Mouse (Mus musculus) E14TG2a.4 (cell line): ENCODE measurements at regions not wholly inside any gene's neighbourhood (a gene's known extent, or its start where the extent isn't known, plus 50 kb on each side); places are given as distances from the start of the nearest gene placed in this dataset.
"Not testable (repeated sequence)": the region's sequence is repeated elsewhere in the genome, so short reads cannot be mapped to it uniquely, and the experiment has no call there.

Source experiments
- H3K27me3 ChIP-seq: 2 replicates; pipeline ENCODE4 v1.6.1; 2014; ENCODE audit warnings: low read length, control low read depth; ENCODE audit not compliant: insufficient read depth
- H3K36me3 ChIP-seq: 2 replicates; pipeline ENCODE4 v1.6.1; 2014; ENCODE audit warnings: low read length, control low read depth; ENCODE audit not compliant: insufficient read depth
- H3K4me1 ChIP-seq: replicated peaks from 2 replicates; pipeline ENCODE4 v1.6.1; 2014; ENCODE audit warnings: low read depth, low read length, control low read depth
- H3K4me3 ChIP-seq: replicated peaks from 2 replicates; pipeline ENCODE4 v1.5.1; 2014; ENCODE audit warnings: mild to moderate bottlenecking, low read length
- H3K9me3 ChIP-seq: 2 replicates; pipeline ENCODE4 v1.6.1; 2014; ENCODE audit warnings: low read length, control low read depth
- CTCF ChIP-seq: conservative IDR thresholded peaks from 2 replicates; pipeline ENCODE4 v1.5.1; 2014; ENCODE audit warnings: low read length
- NANOG ChIP-seq: IDR thresholded peaks from 2 replicates; pipeline ENCODE4 v1.6.1; 2014; ENCODE audit warnings: borderline replicate concordance, low read length, mixed read lengths
- POU5F1 ChIP-seq: IDR thresholded peaks from 2 replicates; pipeline ENCODE4 v1.6.1; 2014; ENCODE audit warnings: low read length, borderline replicate concordance

DNA sequence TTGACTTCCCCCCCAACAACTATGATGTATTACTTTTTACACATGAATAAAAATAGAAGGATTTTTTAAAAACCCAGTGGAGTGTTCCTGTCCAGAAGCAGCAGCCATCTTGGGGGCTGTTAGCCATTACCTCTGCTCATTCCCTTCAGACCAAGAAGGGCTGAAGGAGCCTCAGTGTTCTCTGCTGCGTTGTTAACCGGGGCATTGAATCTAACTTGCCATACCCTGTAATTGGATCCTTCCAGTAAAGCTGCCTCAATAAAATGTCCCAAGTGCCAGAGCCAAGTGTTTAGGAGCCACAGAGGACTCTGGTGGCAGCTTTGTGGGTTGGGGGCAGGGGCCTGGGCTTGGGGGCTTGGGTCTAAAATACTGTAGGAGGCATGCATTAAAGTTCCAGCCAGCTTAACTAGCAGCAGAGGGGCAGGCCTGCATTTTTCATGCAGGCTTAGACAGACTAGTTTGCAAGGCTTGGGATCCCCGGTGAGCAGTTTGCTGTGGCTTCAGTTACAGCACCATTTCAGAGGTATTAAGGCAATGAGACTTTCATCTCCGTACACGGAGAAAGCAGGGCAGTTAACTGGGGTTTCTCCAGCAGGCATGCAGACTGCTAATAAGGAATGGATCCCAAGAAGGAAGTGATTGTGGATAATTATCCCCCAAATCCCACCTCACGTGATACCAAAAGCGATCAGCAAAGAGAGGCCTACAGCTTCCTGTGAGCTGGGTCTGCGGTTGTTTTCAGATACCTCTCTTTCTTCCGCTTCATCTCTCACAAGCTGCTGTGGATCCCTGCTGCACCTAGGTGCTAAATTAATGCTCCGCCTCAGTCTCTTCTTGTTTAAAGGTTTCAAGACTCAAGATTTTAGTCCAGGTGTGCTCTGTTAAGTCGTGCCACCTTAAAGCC lies 462.4 kb upstream of the Clint1 start:
- Histone ChIP-seq H3K4me1 (no peaks in the 10 kb centered on the region), H3K36me3 (no peaks in the 10 kb centered on the region), H3K9me3 (no peaks in the 10 kb centered on the region), H3K27me3 (no peaks in the 10 kb centered on the region), H3K4me3 (no peak overlapping the region)
- TF ChIP-seq CTCF (no peak), POU5F1 (no peak), NANOG (no peak)

DNA sequence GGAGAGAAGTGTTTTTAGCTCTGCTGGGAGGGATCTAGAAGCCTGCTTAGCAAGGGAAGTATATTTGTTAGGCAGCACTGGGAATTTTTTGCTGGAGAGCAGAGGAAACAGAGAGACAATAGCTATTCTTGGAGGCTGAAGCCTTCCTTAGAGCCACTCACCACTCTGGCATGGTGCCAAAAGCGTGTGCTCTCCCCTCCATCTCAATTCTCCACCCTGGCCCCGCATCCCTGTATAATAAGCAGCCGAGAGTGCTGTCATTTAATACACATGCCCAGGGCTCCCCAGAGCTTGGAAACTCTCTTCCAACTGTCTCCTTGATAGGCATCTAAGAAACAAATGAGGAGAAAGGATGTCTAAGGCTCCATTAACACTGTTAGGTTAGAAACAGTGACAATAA lies 455.8 kb upstream of the Clint1 start:
- no peaks in the 10 kb centered on the region for H3K27me3 ChIP-seq
- no peak overlapping the region for H3K4me3 ChIP-seq
- H3K9me3 ChIP-seq, result no peaks in the 10 kb centered on the region
- no peaks in the 10 kb centered on the region for H3K4me1 ChIP-seq
- no peaks in the 10 kb centered on the region for H3K36me3 ChIP-seq
- no peak for TF ChIP-seq CTCF
- TF ChIP-seq NANOG, result no peak
- TF ChIP-seq POU5F1, result no peak

DNA sequence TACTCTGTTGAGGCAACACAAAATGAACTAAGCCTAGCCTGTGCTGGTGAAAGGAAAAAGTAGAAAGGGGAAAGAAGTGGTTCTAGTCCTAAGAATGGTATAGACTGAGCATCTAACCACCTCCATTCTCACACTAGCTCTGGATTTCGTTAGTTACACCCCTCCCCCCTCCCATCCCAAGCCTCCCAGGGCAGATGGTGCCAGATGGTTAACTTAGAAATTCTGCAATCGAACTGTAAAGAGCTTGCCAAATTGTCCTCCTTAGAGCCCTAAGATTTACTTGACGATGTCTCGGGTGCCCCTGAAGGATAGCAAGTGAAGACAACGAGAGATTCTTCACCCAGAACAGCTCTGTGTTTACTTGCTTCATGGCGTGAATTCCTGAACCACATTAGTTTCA lies 453.7 kb upstream of the Clint1 start:
- TF ChIP-seq NANOG (no peak), CTCF (no peak), POU5F1 (no peak)
- H3K4me3 ChIP-seq, result no peak overlapping the region
- H3K27me3 ChIP-seq, result no peaks in the 10 kb centered on the region

DNA sequence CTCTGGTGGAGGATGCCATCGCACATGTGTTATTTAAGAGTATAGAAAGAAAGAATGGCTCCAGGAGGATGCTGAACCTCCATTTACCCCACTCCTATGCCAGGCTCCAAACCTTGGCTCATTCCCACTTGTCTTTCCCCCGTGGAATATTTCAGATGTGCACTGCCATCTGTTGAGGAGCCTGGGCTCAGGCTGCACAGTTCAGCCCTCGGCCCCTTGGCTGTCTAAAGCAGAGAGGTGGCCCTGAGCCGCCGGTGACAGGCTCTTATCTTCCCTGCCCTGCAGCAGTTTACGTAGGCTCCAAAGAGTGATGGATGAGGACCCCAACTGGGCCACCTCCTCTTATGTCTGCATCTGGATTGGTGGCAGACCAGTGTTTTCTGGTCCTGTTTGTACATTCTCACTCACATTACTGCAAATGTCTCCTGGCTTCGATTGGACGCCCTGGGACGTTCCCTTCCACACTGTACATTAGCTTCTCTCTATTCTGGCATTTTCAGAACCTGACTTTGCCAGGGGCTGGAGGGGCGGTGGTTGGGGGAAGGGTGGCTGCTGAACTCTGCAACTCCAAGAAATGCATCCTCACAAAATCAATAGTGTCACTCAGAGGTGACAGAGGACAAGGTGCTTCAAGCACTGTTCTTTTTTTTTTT lies 447.3 kb upstream of the Clint1 start:
- H3K4me3 ChIP-seq, result no peak overlapping the region
- TF ChIP-seq POU5F1 (no peak), NANOG (no peak), CTCF (no peak)
- no peaks in the 10 kb centered on the region for H3K9me3 ChIP-seq
- no peaks in the 10 kb centered on the region for H3K36me3 ChIP-seq
- no peaks in the 10 kb centered on the region for H3K27me3 ChIP-seq
- no peaks in the 10 kb centered on the region for H3K4me1 ChIP-seq

More for the DNA sequence above, 453.7 kb upstream of the Clint1 start:
- Histone ChIP-seq H3K36me3 (no peaks in the 10 kb centered on the region), H3K9me3 (no peaks in the 10 kb centered on the region), H3K4me1 (no peaks in the 10 kb centered on the region)

DNA sequence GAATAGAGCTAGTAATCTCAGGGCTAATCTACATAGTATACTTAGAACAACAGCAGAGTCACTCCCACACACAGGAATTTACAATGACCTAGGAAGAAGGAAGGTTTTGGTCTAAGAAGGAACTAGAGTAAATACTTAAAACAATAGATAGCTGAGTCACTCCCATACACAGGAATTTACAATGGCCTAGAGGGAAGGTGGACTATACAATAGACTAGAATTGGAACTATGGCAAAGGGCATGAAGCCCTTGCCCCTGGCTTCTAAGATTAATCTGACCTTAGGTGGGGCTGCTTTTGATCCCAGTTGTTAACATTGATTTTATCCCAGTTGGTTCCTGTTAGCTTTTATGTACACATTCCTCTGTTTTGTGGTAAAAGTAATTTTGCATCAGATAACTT lies 427.8 kb upstream of the Clint1 start:
- not testable (repeated sequence) for H3K27me3 ChIP-seq, H3K4me3 ChIP-seq, H3K36me3 ChIP-seq, H3K4me1 ChIP-seq
- peaks cover 35% of the 10 kb centered on the region for H3K9me3 ChIP-seq

DNA sequence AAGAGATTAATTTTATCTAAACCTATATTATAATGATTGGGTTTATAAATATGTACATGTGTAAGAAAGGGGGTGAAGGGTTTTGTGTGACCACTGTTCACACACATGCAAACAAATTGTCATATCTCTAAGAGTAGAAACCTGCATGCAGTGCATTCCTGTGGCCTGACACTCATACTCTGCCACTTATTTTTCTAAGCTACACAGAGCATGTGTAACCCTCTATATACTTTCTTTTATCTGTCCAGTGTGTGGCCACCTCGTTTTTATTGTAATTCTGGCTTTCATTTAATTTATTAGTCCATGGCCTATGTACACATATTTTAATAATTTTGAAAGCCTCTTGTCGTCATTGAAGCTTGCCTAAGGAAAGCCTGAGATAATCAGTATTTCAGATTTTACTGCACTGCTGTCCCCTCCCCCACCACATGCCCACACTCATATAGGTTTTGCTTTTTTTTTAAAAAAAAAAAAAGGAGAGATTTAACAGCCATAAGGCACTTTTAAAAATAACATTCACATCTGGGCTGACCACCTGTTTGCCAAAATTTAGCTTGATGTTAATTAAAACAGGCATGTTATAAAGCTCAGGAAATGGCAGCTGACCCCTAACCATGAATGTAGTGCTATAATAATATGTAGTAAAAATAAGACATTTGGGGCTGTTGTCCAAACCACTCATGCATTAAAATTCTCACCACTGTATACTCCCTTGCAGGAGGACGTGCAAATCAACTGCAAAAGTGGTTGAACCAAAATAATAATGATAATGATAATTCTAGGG lies 410.7 kb upstream of the Clint1 start:
- H3K4me3 ChIP-seq, result no peak overlapping the region

DNA sequence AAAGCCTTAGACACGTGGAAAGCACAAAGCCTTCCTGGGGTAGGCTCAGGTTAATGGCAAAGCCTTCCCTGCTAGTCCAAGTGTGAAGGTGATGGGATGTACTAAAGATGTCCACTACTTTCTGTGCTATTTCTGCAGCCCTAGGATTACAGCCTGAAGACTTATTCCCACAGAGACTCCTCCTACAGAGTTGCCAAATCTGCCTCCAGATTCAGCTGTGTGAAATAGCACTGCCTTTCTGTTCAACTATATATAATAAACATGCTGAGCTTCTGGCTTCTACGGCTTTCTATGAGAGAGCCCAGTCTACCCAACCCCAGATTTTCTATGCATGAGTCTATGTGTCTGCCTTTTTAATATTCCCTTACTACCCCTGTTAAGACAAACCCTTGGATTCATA lies 405.3 kb upstream of the Clint1 start:
- H3K4me3 ChIP-seq, result no peak overlapping the region
- no peaks in the 10 kb centered on the region for H3K27me3 ChIP-seq
- peaks cover 2% of the 10 kb centered on the region; the same call in 1 of the 2 replicates for H3K9me3 ChIP-seq
- TF ChIP-seq NANOG (no peak), CTCF (no peak), POU5F1 (no peak)
- no peaks in the 10 kb centered on the region for H3K36me3 ChIP-seq
- no peaks in the 10 kb centered on the region for H3K4me1 ChIP-seq

More for the DNA sequence above, 410.7 kb upstream of the Clint1 start:
- no peaks in the 10 kb centered on the region for H3K4me1 ChIP-seq
- no peaks in the 10 kb centered on the region for H3K36me3 ChIP-seq
- H3K27me3 ChIP-seq, result no peaks in the 10 kb centered on the region
- no peaks in the 10 kb centered on the region for H3K9me3 ChIP-seq
- TF ChIP-seq NANOG, result no peak
- TF ChIP-seq POU5F1, result no peak
- no peak for TF ChIP-seq CTCF

DNA sequence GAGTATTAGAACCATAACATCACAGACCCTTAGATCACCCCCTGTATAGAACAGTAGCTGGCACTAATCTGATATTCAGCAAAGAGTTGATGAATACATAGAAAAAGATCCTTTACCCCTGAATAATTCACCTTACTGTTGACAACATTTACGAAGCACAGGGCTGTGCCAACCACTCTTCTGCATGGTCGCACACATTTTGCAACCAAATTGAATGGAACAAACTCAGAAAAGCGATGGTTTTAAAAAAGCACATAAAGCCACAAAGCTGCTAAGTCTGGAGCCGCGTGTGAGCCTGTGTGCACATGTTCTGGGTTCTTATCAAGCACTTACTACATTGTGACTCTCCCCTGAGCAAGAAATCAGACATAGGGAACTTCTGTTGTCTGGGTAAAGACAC lies 397.6 kb upstream of the Clint1 start:
- no peak overlapping the region for H3K4me3 ChIP-seq
- no peak for TF ChIP-seq CTCF
- no peak for TF ChIP-seq NANOG
- no peak for TF ChIP-seq POU5F1
- peaks cover 2% of the 10 kb centered on the region; the same call in 1 of the 2 replicates for H3K9me3 ChIP-seq
- no peaks in the 10 kb centered on the region for H3K27me3 ChIP-seq
- H3K36me3 ChIP-seq, result no peaks in the 10 kb centered on the region
- H3K4me1 ChIP-seq, result no peaks in the 10 kb centered on the region

DNA sequence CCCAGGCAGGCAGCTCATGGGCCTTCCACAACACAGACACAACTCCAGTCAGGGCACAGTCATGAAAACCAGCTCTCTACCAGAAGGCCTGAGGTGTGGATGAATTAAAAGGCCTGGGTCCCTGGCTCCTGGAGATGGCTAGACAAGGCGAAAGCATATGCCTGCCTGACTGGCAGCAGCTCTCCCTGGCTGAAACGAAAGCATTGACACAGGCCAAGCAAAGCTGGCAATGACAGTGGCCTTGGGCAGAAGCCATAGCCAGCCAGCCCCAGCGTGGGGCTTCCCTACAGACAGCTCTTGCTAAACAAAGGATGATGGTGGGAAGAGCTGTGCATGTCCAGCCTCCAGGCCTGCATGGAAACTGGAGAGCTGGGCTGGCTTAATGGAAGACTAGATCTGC lies 396.9 kb upstream of the Clint1 start:
- TF ChIP-seq NANOG, result no peak
- no peak for TF ChIP-seq CTCF
- TF ChIP-seq POU5F1, result no peak
- Histone ChIP-seq H3K4me1 (no peaks in the 10 kb centered on the region), H3K27me3 (no peaks in the 10 kb centered on the region), H3K4me3 (no peak overlapping the region), H3K36me3 (no peaks in the 10 kb centered on the region), H3K9me3 (peaks cover 2% of the 10 kb centered on the region; the same call in 1 of the 2 replicates)
